Mouse (Mus musculus) megakaryocyte, embryonic 14.5 days (primary cell): ENCODE data around the gene Parl. TPM values are rescaled to one million over a fixed set of nuclear protein-coding genes. Genes with fewer than 3 reads are reported as not detected.

Source experiments
- H3K27me3 ChIP-seq: replicated peaks from 2 replicates; pipeline ENCODE3; 2012; ENCODE audit warnings: inconsistent platforms
- H3K36me3 ChIP-seq: replicated peaks from 2 replicates; pipeline ENCODE3; 2012; ENCODE audit warnings: low read length, inconsistent platforms, mixed read lengths
- H3K4me1 ChIP-seq: 2 replicates; pipeline ENCODE4 v1.6.1; 2012; ENCODE audit warnings: inconsistent platforms
- H3K4me3 ChIP-seq: replicated peaks from 2 replicates; pipeline ENCODE3; 2012; ENCODE audit warnings: moderate library complexity, mild to moderate bottlenecking, inconsistent platforms
- H3K9me3 ChIP-seq: 2 replicates; pipeline ENCODE4 v1.6.1; 2012; ENCODE audit warnings: inconsistent platforms
- FLI1 ChIP-seq: IDR thresholded peaks from 2 replicates; pipeline ENCODE4 v1.6.1; 2012; ENCODE audit warnings: low read length, inconsistent platforms, mixed read lengths
- GATA1 ChIP-seq: IDR thresholded peaks from 3 replicates; pipeline ENCODE4 v1.6.1; 2012; ENCODE audit warnings: mixed read lengths, low read length, inconsistent platforms, borderline replicate concordance
- polyA plus RNA-seq: library from polyadenylated mRNA; stranded (reverse); fragments of >175 nt; gene quantifications from 2 replicates; pipeline ENCODE4 v1.2.3, GENCODE M21; 2012; ENCODE audit warnings: low replicate concordance; ENCODE audit not compliant: insufficient read depth

The Parl gene
- polyA plus RNA-seq, 1 experiment, result 165 TPM

DNA sequence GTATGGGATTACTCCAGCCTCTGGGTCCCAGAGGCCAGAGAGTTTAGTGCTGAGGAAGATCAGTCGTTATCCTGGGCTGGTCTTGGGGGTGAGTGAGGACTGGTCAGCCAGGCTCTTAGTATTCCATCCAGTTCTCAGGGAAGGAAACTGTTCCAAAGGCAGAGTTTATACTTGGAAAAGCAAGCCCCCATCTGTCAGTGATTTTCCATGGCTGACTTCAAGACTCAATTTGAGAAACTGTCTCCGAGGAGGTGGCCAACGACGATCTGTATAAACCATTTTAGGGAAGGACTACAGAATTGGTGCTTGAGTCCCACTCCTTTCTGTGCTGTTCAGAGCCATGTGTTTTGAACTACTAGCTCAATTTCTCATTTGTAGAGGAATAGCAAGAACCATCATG lies 63.5 kb downstream of the Parl start:
- H3K27me3 ChIP-seq, result peaks cover 49% of the 10 kb centered on the region
- peaks cover 7% of the 10 kb centered on the region for H3K36me3 ChIP-seq
- H3K9me3 ChIP-seq, result peaks cover 7% of the 10 kb centered on the region
- TF ChIP-seq FLI1 (no peak), GATA1 (no peak)
- H3K4me3 ChIP-seq, result no peak overlapping the region
- H3K4me1 ChIP-seq, result peaks cover 25% of the 10 kb centered on the region

- Histone ChIP-seq H3K4me1 (peaks cover 25% of the 10 kb centered on the region), H3K4me3 (no peak overlapping the region), H3K27me3 (peaks cover 43% of the 10 kb centered on the region), H3K36me3 (peaks cover 18% of the 10 kb centered on the region), H3K9me3 (peaks cover 4% of the 10 kb centered on the region)
- TF ChIP-seq GATA1, result no peak
- TF ChIP-seq FLI1, result no peak
These were observed 64.8 kb downstream of the Parl start for GRCm38 (mm10) chr16:20237426-20237825.

DNA sequence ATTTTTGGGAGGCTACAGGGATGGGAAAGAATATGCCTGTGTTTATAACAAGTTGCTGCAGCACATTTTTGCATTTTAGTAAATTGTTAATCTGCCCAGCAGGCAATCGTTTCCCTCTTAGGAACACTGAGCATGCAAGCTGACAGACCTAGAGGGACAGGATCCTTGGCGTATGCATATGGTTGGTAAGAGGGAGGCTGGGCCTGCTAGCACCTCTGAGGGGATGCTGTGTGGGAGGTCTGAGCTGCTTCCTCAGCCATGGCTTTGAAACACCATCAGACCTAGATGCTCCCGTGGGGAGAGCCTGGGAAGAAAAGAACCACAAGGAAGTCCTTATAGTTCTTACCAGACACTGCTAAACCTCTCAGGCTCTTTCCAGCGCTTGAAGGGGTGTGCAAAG lies 67.8 kb downstream of the Parl start:
- Histone ChIP-seq H3K36me3 (peaks cover 43% of the 10 kb centered on the region), H3K4me1 (peaks cover 6% of the 10 kb centered on the region; the same call in 1 of the 2 replicates), H3K4me3 (no peak overlapping the region), H3K9me3 (no peaks in the 10 kb centered on the region), H3K27me3 (peaks cover 12% of the 10 kb centered on the region)
- no peak for TF ChIP-seq FLI1
- no peak for TF ChIP-seq GATA1

Other genes with a start within 250 kb of the Parl start
- 0.66 and 3.7 TPM in 2 replicates for gene Klhl24, start 204.8 kb downstream of the Parl start, polyA plus RNA-seq
- 6.7 and 7.5 TPM in 2 replicates for gene Yeats2, start 161.3 kb downstream of the Parl start, polyA plus RNA-seq
- not detected in 2 replicates for gene Map6d1, start 61.0 kb downstream of the Parl start, polyA plus RNA-seq
- gene Cyp2ab1, start 23.0 kb upstream of the Parl start, polyA plus RNA-seq, result not detected in 2 replicates
- gene Abcc5, start 124.0 kb upstream of the Parl start, polyA plus RNA-seq, result 5.3 and 17.1 TPM in 2 replicates
- 5.9 and 9.1 TPM in 2 replicates for gene Eif2b5, start 196.4 kb upstream of the Parl start, polyA plus RNA-seq
- 21.1 and 45.9 TPM in 2 replicates for gene Dvl3, start 214.6 kb upstream of the Parl start, polyA plus RNA-seq
- 49.0 and 228 TPM in 2 replicates for gene Ap2m1, start 233.1 kb upstream of the Parl start, polyA plus RNA-seq
- gene Abcf3, start 246.2 kb upstream of the Parl start, polyA plus RNA-seq, result 24.1 TPM in 1 of 2 replicates, not detected in the other